Mouse (Mus musculus) neural tube, embryonic 11.5 days (tissue): Measurements from ENCODE around the gene Rnf24. TPM values are rescaled to one million over a fixed set of nuclear protein-coding genes. Genes with fewer than 3 reads are reported as not detected.

Experiments used
- ATAC-seq: fragments of 200-750 bp; cut with Nextera tagmentation; 2 replicates; pipeline ENCODE4 v1.8.0; 2017; ENCODE audit warnings: moderate number of reproducible peaks, mild to moderate bottlenecking, moderate TSS enrichment, moderate library complexity; ENCODE audit not compliant: insufficient read depth, low FRiP score, low TSS enrichment
- DNase-seq: peaks from one replicate; pipeline ENCODE4 v3.0.0-alpha.2; 2015; ENCODE audit warnings: low spot score
- H3K27ac ChIP-seq: fragments of 300-500 bp; sonication (generic); 2 replicates; pipeline ENCODE4 v1.5.1; 2014; ENCODE audit warnings: low read depth, mild to moderate bottlenecking, low read length
- H3K27me3 ChIP-seq: fragments of 300-500 bp; sonication (generic); 2 replicates; pipeline ENCODE4 v1.6.1; 2014; ENCODE audit warnings: mild to moderate bottlenecking, low read length, mixed read lengths; ENCODE audit not compliant: control insufficient read depth, insufficient read depth
- H3K36me3 ChIP-seq: fragments of 300-500 bp; sonication (generic); 2 replicates; pipeline ENCODE4 v1.6.1; 2014; ENCODE audit warnings: mild to moderate bottlenecking, low read length, moderate library complexity, mixed read lengths; ENCODE audit not compliant: control insufficient read depth, insufficient read depth
- H3K4me1 ChIP-seq: fragments of 300-500 bp; sonication (generic); 2 replicates; pipeline ENCODE4 v1.6.1; 2014; ENCODE audit warnings: low read length, mixed read lengths; ENCODE audit not compliant: control insufficient read depth, insufficient read depth
- H3K4me2 ChIP-seq: fragments of 300-500 bp; sonication (generic); 2 replicates; pipeline ENCODE4 v1.6.1; 2014; ENCODE audit warnings: low read depth, mild to moderate bottlenecking, moderate library complexity
- H3K4me3 ChIP-seq: fragments of 300-500 bp; sonication (generic); 2 replicates; pipeline ENCODE4 v1.5.1; 2014; ENCODE audit warnings: low read depth, low read length
- H3K9ac ChIP-seq: fragments of 300-500 bp; sonication (generic); 2 replicates; pipeline ENCODE4 v1.6.1; 2014; ENCODE audit warnings: mild to moderate bottlenecking, low read length
- H3K9me3 ChIP-seq: fragments of 300-500 bp; sonication (generic); 2 replicates; pipeline ENCODE4 v1.6.1; 2016; ENCODE audit warnings: low read length; ENCODE audit not compliant: control insufficient read depth
- WGBS: fragments of 180-500 bp; shearing (Covaris S2); extraction: QIAGEN DNeasy Blood & Tissue Kit; methylation state at CpG from one replicate; pipeline ENCODE4 v1.1.7; 2014; 5-methylcytosine and 5-hydroxymethylcytosine counted together
- polyA plus RNA-seq: library from polyadenylated mRNA; unstranded; fragments of >200 nt; fragmentation: Nextera tagmentation; extraction: Ambion mirVana; gene quantifications from 2 replicates; pipeline ENCODE4 v1.2.1, GENCODE M21; 2014

Rnf24 gene
- polyA plus RNA-seq, 1 experiment from 2014 or later = 11.0 TPM

- H3K27me3 ChIP-seq = no peaks in the 10 kb centered on the region
- H3K9me3 ChIP-seq = no peaks in the 10 kb centered on the region
- no peak overlapping the region for H3K9ac ChIP-seq
- no peak overlapping the region for H3K27ac ChIP-seq
- 85% methylated on average over 2 of the region's 2 CpGs for WGBS
- no peak overlapping the region for H3K4me3 ChIP-seq
- H3K36me3 ChIP-seq = no peaks in the 10 kb centered on the region
- peaks cover 14% of the 10 kb centered on the region for H3K4me1 ChIP-seq
- no peak for ATAC-seq
- no peak overlapping the region for H3K4me2 ChIP-seq
- no peak for DNase-seq
Measured at GRCm38 (mm10) chr2:131265056-131265455, 87.6 kb downstream of the Rnf24 start.

DNA sequence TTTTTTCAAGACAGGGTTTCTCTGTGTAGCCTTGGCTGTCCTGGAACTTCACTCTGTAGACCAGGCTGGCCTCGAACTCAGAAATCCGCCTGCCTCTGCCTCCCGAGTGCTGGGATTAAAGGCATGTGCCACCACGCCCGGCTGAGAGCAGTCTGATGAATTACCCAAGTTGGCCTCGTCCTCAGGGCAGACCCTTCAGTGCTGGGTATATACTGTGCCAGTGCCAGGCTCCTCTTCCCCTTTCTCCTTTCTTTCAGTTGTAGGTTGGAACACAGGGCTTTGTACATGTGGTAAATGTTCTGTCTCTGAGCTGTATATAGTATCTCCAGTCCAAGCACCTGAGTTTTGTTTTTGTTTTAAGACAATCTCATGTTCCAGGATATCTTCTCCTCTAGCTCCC is 88.7 kb downstream of the Rnf24 start:
- 79% methylated on average over 6 of the region's 6 CpGs for WGBS
- DNase-seq (no peak), ATAC-seq (no peak)
- Histone ChIP-seq H3K4me2 (peak overlapping the region; percentile 53), H3K27me3 (no peaks in the 10 kb centered on the region), H3K27ac (no peak overlapping the region), H3K4me3 (peak overlapping the region; percentile 90; the same call in 1 of the 2 replicates), H3K4me1 (peaks cover 14% of the 10 kb centered on the region), H3K36me3 (no peaks in the 10 kb centered on the region), H3K9ac (no peak overlapping the region), H3K9me3 (no peaks in the 10 kb centered on the region)

DNA sequence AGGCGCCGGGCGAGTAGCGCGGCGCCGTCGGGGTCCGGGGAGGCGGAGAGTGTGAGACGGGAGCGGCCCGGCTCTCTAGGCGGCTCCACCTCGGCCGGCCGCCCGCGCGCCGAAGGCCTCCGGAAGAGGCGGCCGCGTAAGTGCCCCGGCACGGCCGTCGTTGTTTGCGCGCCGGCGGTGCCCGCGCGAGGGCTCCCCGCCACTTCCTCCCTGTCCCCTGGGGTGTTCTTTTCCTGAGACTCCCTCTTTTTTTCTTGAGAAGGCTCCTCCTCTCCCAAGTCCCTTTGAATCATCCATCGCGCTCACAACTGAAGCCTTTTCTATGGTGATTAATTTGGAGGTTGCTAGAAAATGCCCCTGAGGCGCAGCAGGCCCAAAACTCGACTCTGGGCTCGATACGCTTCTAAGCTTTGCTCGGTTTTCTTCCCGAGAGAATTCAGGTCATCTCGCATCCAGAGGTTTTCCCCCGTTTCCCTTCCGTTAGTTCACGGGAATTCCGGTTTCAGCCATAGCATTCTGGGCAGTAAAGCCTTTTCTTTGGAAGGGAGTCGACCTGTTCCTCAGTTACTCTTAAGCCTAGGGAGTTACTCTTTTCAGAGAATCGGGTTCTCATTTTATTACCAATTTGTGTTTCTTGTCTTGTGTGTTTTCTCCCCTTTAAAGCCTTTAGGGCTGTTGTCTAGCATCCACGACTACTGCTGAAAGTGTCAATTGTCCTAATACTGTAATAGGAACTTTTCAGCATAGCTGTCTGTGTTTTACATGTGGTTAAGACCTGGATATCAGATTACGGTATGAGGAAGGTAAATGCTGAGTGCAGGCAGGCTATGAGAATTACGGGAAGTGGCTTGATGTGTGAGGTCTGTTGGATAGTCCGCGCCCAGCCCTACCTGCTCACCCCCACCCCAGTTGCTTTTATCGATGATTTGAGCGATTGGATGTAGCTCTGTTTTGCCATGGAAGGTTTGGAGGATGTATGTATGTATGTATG is 89.7 kb downstream of the Rnf24 start:
- Histone ChIP-seq H3K36me3 (no peaks in the 10 kb centered on the region), H3K4me3 (peak overlapping the region; percentile 90), H3K4me2 (peak overlapping the region; percentile 53), H3K9me3 (no peaks in the 10 kb centered on the region), H3K27me3 (no peaks in the 10 kb centered on the region), H3K4me1 (peaks cover 14% of the 10 kb centered on the region), H3K9ac (peak overlapping the region; percentile 96), H3K27ac (peak overlapping the region; percentile 99)
- WGBS = under 1% methylated on average over 35 of the region's 59 CpGs
- peak; percentile 62 for ATAC-seq
- no peak for DNase-seq

DNA sequence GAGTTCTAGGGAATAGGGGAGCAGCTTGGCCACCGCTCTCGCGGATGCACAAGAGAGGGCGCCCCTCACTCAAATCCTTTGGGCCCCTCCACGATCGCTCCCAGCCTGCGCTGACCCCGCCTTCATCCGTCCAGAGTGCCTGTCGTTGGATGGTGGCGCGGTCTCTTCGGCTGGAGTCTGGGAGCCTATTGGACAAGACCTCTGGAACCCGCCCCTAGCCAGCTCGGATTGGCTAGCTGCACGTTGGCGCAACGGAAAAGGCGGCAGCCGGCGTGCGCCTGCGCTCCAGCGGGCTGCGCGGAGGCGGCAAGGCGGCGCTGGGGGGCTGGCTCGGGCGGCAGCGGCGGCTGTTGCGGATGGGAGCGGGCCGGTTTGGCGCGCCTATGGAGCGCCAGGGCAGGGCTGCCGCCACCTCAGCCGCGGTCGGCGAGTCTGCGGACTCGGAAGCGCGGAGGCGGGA is 90.4 kb downstream of the Rnf24 start, which contains the start of gene Pank2:
TSS of gene Pank2 (plus strand) at position 283 of the 460 bp plus-strand sequence.
- Histone ChIP-seq H3K9ac (peak within 1 kb of the TSS; percentile 96), H3K9me3 (no peaks in the 10 kb centered on the region), H3K36me3 (no peaks in the 10 kb centered on the region), H3K4me1 (peaks cover 14% of the 10 kb centered on the region), H3K4me3 (peak within 1 kb of the TSS; percentile 90), H3K4me2 (peak within 1 kb of the TSS; percentile 67), H3K27me3 (no peaks in the 10 kb centered on the region), H3K27ac (peak within 1 kb of the TSS; percentile 99)
- peak; percentile 100 for ATAC-seq
- DNase-seq = peak; percentile 98
- 0% methylated on average over 43 of the region's 49 CpGs for WGBS

DNA sequence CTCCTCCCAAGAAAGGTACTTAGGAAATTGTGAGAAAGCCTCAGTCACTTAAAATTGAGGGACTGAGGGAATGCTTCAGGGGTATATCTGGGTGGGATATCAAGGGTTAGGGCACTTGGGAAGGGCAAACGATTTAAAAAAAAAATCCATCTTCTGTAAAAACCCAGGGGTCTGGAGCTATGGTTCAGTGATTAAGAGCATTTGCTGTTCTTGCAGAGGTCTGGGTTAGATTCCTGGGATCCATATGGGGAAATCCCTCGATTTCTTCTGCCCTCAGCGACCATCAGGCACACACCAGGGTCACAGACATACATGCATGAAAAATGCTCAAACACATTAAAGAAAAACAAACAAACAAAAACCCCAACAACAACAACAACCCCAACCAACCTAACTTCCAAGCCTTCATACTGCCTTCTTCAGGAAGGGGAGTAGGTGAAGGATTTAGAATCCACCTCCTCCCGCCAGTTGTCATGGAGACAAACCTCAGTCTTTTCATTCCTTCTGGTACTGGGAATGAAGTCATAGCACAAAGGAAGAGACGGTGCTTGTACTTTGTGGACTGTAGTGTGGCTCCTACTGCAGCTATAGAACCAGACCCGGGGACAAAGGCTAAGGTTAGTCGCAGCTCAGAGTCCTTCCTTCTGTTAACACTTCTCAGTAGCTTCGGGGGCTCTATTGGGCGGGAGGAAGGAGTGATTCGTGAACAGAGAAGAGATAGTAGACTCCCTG is 91.0 kb downstream of the Rnf24 start:
- H3K27me3 ChIP-seq = no peaks in the 10 kb centered on the region
- peak overlapping the region; percentile 96 for H3K9ac ChIP-seq
- ATAC-seq (peak; percentile 79), DNase-seq (no peak)
- no peaks in the 10 kb centered on the region for H3K9me3 ChIP-seq
- H3K27ac ChIP-seq = peak overlapping the region; percentile 99
- no peaks in the 10 kb centered on the region for H3K36me3 ChIP-seq
- WGBS = 9% methylated on average over 10 of the region's 10 CpGs
- H3K4me2 ChIP-seq = peak overlapping the region; percentile 67
- peak overlapping the region; percentile 90 for H3K4me3 ChIP-seq
- H3K4me1 ChIP-seq = peaks cover 14% of the 10 kb centered on the region

GRCm38 (mm10) chr2:131260544-131261307 is 92.0 kb downstream of the Rnf24 start:
- Histone ChIP-seq H3K9me3 (no peaks in the 10 kb centered on the region), H3K9ac (no peak overlapping the region; the same call in 1 of the 2 replicates), H3K4me2 (no peak overlapping the region; the same call in 1 of the 2 replicates), H3K36me3 (no peaks in the 10 kb centered on the region), H3K4me3 (no peak overlapping the region), H3K27ac (no peak overlapping the region), H3K4me1 (peaks cover 14% of the 10 kb centered on the region), H3K27me3 (no peaks in the 10 kb centered on the region)
- DNase-seq (no peak), ATAC-seq (no peak)
- WGBS = 69% methylated on average over 9 of the region's 9 CpGs

GRCm38 (mm10) chr2:131258693-131259092 is 94.0 kb downstream of the Rnf24 start:
- ATAC-seq (no peak), DNase-seq (no peak)
- no peaks in the 10 kb centered on the region for H3K36me3 ChIP-seq
- no peak overlapping the region for H3K4me3 ChIP-seq
- 84% methylated on average over 8 of the region's 8 CpGs for WGBS
- H3K9ac ChIP-seq = no peak overlapping the region
- no peaks in the 10 kb centered on the region for H3K9me3 ChIP-seq
- no peaks in the 10 kb centered on the region for H3K27me3 ChIP-seq
- H3K4me1 ChIP-seq = peaks cover 7% of the 10 kb centered on the region; the same call in 1 of the 2 replicates
- H3K27ac ChIP-seq = no peak overlapping the region
- no peak overlapping the region for H3K4me2 ChIP-seq

GRCm38 (mm10) chr2:131255738-131256137 is 97.0 kb downstream of the Rnf24 start:
- 64% methylated on average over 3 of the region's 3 CpGs for WGBS
- Histone ChIP-seq H3K27ac (no peak overlapping the region), H3K4me2 (no peak overlapping the region), H3K36me3 (no peaks in the 10 kb centered on the region), H3K4me1 (no peaks in the 10 kb centered on the region), H3K27me3 (no peaks in the 10 kb centered on the region), H3K9ac (no peak overlapping the region), H3K4me3 (no peak overlapping the region), H3K9me3 (no peaks in the 10 kb centered on the region)
- no peak for DNase-seq
- no peak for ATAC-seq
